Mouse (Mus musculus) ovary, postnatal 36 days (tissue): ENCODE results near the gene Dlx1.

Experiments
- DNase-seq: peaks from one replicate; pipeline ENCODE4 v3.0.0; 2022; ENCODE audit warnings: low spot score, mixed read lengths

Dlx1 gene

GRCm38 (mm10) chr2:71528014-71528713, at the start of gene Dlx1:
TSS of gene Dlx1 (plus strand) at chr2:71528113.
- DNase-seq, result no peak

- DNase-seq, result no peak
Measured at GRCm38 (mm10) chr2:71479917-71480316, 48.0 kb upstream of the Dlx1 start.

- DNase-seq, result no peak
Measured at GRCm38 (mm10) chr2:71481825-71482224, 46.1 kb upstream of the Dlx1 start.

GRCm38 (mm10) chr2:71483046-71483716, 44.7 kb upstream of the Dlx1 start:
- no peak for DNase-seq

GRCm38 (mm10) chr2:71483717-71484066, 44.2 kb upstream of the Dlx1 start:
- no peak for DNase-seq

- DNase-seq, result no peak
Measured at GRCm38 (mm10) chr2:71491295-71491694, 36.6 kb upstream of the Dlx1 start.

- DNase-seq, result no peak
Measured at GRCm38 (mm10) chr2:71493161-71493683, 34.7 kb upstream of the Dlx1 start.

GRCm38 (mm10) chr2:71494503-71494902, 33.4 kb upstream of the Dlx1 start:
- DNase-seq, result no peak

GRCm38 (mm10) chr2:71494971-71495370, 32.9 kb upstream of the Dlx1 start:
- no peak for DNase-seq

GRCm38 (mm10) chr2:71497175-71497574, 30.7 kb upstream of the Dlx1 start:
- DNase-seq, result no peak

- DNase-seq, result no peak
Measured at GRCm38 (mm10) chr2:71499276-71500230, 28.4 kb upstream of the Dlx1 start.

GRCm38 (mm10) chr2:71504852-71505251, 23.1 kb upstream of the Dlx1 start:
- DNase-seq, result no peak

GRCm38 (mm10) chr2:71511209-71511608, 16.7 kb upstream of the Dlx1 start:
- no peak for DNase-seq

- no peak for DNase-seq
Measured at GRCm38 (mm10) chr2:71512326-71512725, 15.6 kb upstream of the Dlx1 start.

GRCm38 (mm10) chr2:71516995-71517394, 10.9 kb upstream of the Dlx1 start:
- DNase-seq, result no peak

- DNase-seq, result no peak
Measured at GRCm38 (mm10) chr2:71517466-71518099, 10.3 kb upstream of the Dlx1 start.

GRCm38 (mm10) chr2:71522871-71523270, 5.0 kb upstream of the Dlx1 start:
- no peak for DNase-seq

GRCm38 (mm10) chr2:71523431-71523830, 4.5 kb upstream of the Dlx1 start:
- no peak for DNase-seq

- no peak for DNase-seq
Measured at GRCm38 (mm10) chr2:71524763-71525162, 3.1 kb upstream of the Dlx1 start.

- no peak for DNase-seq
Measured at GRCm38 (mm10) chr2:71526595-71527322, 1.2 kb upstream of the Dlx1 start.

- no peak for DNase-seq
Measured at GRCm38 (mm10) chr2:71527323-71528013, 445 bp upstream of the Dlx1 start.
